Mouse (Mus musculus) midbrain, embryonic 11.5 days (tissue): Measurements from ENCODE around the gene Rdh12. TPM values are rescaled to one million over a fixed set of nuclear protein-coding genes. Genes with fewer than 3 reads are reported as not detected.
A peak's percentile ranks its signal among the peaks of the same experiment; 100 is the strongest.
"Not testable (repeated sequence)": the region's sequence is repeated elsewhere in the genome, so short reads cannot be mapped to it uniquely, and the experiment has no call there.

Experiments
- ATAC-seq: fragments of 200-750 bp; cut with Nextera tagmentation; 2 replicates; pipeline ENCODE4 v1.8.0; 2017; ENCODE audit warnings: moderate TSS enrichment, moderate library complexity; ENCODE audit not compliant: low FRiP score
- DNase-seq: peaks from one replicate; pipeline ENCODE4 v3.0.0; 2015; ENCODE audit warnings: low spot score; ENCODE audit errors: missing footprints
- H3K27ac ChIP-seq: fragments of 300-500 bp; sonication (generic); 2 replicates; pipeline ENCODE4 v1.5.1; 2014; ENCODE audit warnings: low read depth, low read length
- H3K27me3 ChIP-seq: fragments of 300-500 bp; sonication (generic); 2 replicates; pipeline ENCODE4 v1.6.1; 2014; ENCODE audit warnings: mild to moderate bottlenecking, low read length, moderate library complexity, mixed read lengths; ENCODE audit not compliant: control insufficient read depth, insufficient read depth
- H3K36me3 ChIP-seq: fragments of 300-500 bp; sonication (generic); 2 replicates; pipeline ENCODE4 v1.6.1; 2014; ENCODE audit warnings: mild to moderate bottlenecking, low read length, moderate library complexity, mixed read lengths; ENCODE audit not compliant: control insufficient read depth, insufficient read depth
- H3K4me1 ChIP-seq: fragments of 300-500 bp; sonication (generic); 2 replicates; pipeline ENCODE4 v1.6.1; 2014; ENCODE audit warnings: low read length; ENCODE audit not compliant: control insufficient read depth, insufficient read depth
- H3K4me2 ChIP-seq: fragments of 300-500 bp; sonication (generic); 2 replicates; pipeline ENCODE4 v1.6.1; 2014; ENCODE audit warnings: mild to moderate bottlenecking, moderate library complexity
- H3K4me3 ChIP-seq: fragments of 300-500 bp; sonication (generic); 2 replicates; pipeline ENCODE4 v1.5.1; 2014; ENCODE audit warnings: low read depth, low read length
- H3K9ac ChIP-seq: fragments of 300-500 bp; sonication (generic); 2 replicates; pipeline ENCODE4 v1.6.1; 2014; ENCODE audit warnings: low read length
- H3K9me3 ChIP-seq: fragments of 300-500 bp; sonication (generic); 2 replicates; pipeline ENCODE4 v1.6.1; 2016; ENCODE audit warnings: low read length; ENCODE audit not compliant: control insufficient read depth
- WGBS: fragments of 180-500 bp; shearing (Covaris S2); extraction: QIAGEN DNeasy Blood & Tissue Kit; methylation state at CpG from one replicate; pipeline ENCODE4 v1.1.7; 2014; 5-methylcytosine and 5-hydroxymethylcytosine counted together
- polyA plus RNA-seq: library from polyadenylated mRNA; unstranded; fragments of >200 nt; fragmentation: Nextera tagmentation; extraction: Ambion mirVana; gene quantifications from 2 replicates; pipeline ENCODE4 v1.2.1, GENCODE M21; 2014

Rdh12 gene
- polyA plus RNA-seq, 1 experiment from 2014 or later, result 1.9 TPM

DNA sequence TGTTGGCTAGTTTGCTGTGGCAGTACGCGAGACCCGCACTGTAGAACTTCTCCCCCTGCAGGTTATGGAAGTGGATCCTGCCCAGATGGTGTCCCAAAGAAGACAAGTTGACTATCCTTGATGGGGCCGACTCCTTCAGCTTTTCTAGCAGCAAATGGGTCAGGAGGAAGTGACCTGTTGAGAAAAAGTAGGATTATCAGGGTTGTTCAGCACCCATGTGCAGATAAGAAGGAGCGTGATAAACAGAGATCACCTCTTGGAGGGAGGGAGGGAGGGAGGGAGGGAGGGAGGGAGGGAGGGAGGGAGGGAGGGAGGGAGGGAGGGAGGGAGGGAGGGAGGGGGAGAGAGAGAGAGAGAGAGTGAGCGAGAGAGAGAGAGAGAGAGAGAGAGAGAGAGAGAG, 23.6 kb upstream of the Rdh12 start:
- not testable (repeated sequence) for H3K4me3 ChIP-seq, DNase-seq, ATAC-seq, H3K9ac ChIP-seq, H3K4me2 ChIP-seq, H3K4me1 ChIP-seq, H3K27me3 ChIP-seq, H3K27ac ChIP-seq, H3K9me3 ChIP-seq
- H3K36me3 ChIP-seq, result peaks cover 24% of the 10 kb centered on the region
- WGBS, result 86% methylated on average over 5 of the region's 6 CpGs

GRCm38 (mm10) chr12:79190931-79191673, 17.6 kb upstream of the Rdh12 start:
- H3K4me3 ChIP-seq, result peak overlapping the region; percentile 71
- H3K36me3 ChIP-seq, result peaks cover 2% of the 10 kb centered on the region
- DNase-seq (peak; percentile 95), ATAC-seq (peak; percentile 87)
- H3K27ac ChIP-seq, result 0 out of 2 replicates have a peak overlapping the region, but pooled peaks have one; percentile 14
- peaks cover 8% of the 10 kb centered on the region for H3K4me1 ChIP-seq
- WGBS, result under 1% methylated on average over 18 of the region's 18 CpGs
- peak overlapping the region; percentile 67 for H3K9ac ChIP-seq
- peak overlapping the region; percentile 65 for H3K4me2 ChIP-seq
- no peaks in the 10 kb centered on the region for H3K9me3 ChIP-seq
- no peaks in the 10 kb centered on the region for H3K27me3 ChIP-seq

- Histone ChIP-seq H3K4me3 (peak overlapping the region; percentile 71), H3K4me1 (peaks cover 8% of the 10 kb centered on the region), H3K9me3 (no peaks in the 10 kb centered on the region), H3K27me3 (no peaks in the 10 kb centered on the region), H3K9ac (peak overlapping the region; percentile 67), H3K27ac (no peak overlapping the region), H3K4me2 (peak overlapping the region; percentile 65), H3K36me3 (peaks cover 2% of the 10 kb centered on the region)
- peak; percentile 92 for ATAC-seq
- DNase-seq, result peak; percentile 99
- WGBS, result 7% methylated on average over 14 of the region's 14 CpGs
Observed at GRCm38 (mm10) chr12:79191701-79192100, 17.0 kb upstream of the Rdh12 start.

GRCm38 (mm10) chr12:79192193-79192592, 16.5 kb upstream of the Rdh12 start, which contains the start of gene Rdh11:
Gene Rdh11, minus strand, starts transcription at chr12:79192293.
- peaks cover 8% of the 10 kb centered on the region for H3K4me1 ChIP-seq
- H3K36me3 ChIP-seq, result peaks cover 2% of the 10 kb centered on the region
- peak within 1 kb of the TSS; percentile 67 for H3K9ac ChIP-seq
- 0 out of 2 replicates have a peak within 1 kb of the TSS, but pooled peaks have one; percentile 14 for H3K27ac ChIP-seq
- H3K4me2 ChIP-seq, result peak within 1 kb of the TSS; percentile 65
- peak within 1 kb of the TSS; percentile 71 for H3K4me3 ChIP-seq
- 61% methylated on average over 6 of the region's 6 CpGs for WGBS
- no peaks in the 10 kb centered on the region for H3K27me3 ChIP-seq
- ATAC-seq (peak; percentile 33; the same call in 1 of the 2 replicates), DNase-seq (no peak)
- H3K9me3 ChIP-seq, result no peaks in the 10 kb centered on the region

DNA sequence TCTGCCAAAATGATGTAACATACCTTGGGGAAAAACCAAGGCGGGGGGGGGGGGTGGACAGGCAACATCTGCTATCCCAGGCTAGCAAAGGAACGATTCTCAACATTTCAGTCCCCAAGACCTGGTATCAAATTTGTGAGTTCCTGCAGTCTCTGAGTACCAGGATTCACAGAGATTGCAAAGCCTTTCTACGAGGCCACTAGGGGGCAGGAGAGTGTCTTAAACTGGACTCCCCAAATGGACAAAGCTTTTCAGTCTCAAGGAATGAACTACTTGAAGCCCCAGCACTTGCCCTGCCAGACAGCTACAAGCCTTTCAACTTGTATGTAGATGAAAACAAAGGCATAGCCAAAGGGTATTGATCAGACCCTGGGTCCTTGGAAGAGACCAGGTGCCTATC, 15.3 kb upstream of the Rdh12 start:
- H3K4me2 ChIP-seq, result no peak overlapping the region
- H3K4me1 ChIP-seq, result peaks cover 8% of the 10 kb centered on the region
- 6% methylated on average over 3 of the region's 3 CpGs for WGBS
- no peaks in the 10 kb centered on the region for H3K27me3 ChIP-seq
- no peak overlapping the region for H3K4me3 ChIP-seq
- H3K9me3 ChIP-seq, result no peaks in the 10 kb centered on the region
- peak; percentile 89 for DNase-seq
- H3K36me3 ChIP-seq, result no peaks in the 10 kb centered on the region
- no peak overlapping the region for H3K9ac ChIP-seq
- H3K27ac ChIP-seq, result no peak overlapping the region
- ATAC-seq, result no peak

DNA sequence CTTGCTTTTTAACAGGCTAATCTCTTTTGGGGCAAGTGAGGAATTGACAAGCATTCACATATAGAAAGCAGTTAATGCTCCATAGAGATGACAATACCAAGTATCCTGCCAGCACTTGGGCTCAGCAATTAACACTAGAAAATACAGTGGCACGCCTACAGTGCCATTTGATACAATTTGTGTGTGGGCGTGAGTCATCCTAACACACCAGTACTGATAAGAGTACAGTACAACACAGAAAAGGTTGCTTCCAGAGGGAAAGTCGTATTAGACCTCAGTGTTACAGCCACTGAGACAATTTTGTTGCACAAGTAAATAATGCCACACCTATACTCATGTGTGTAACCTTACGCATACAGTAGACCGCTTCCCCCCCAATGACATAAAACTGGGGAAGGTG, 11.6 kb upstream of the Rdh12 start:
- DNase-seq (no peak), ATAC-seq (no peak)
- Histone ChIP-seq H3K4me2 (no peak overlapping the region), H3K27me3 (no peaks in the 10 kb centered on the region), H3K9ac (no peak overlapping the region), H3K4me3 (no peak overlapping the region), H3K4me1 (no peaks in the 10 kb centered on the region), H3K36me3 (no peaks in the 10 kb centered on the region), H3K9me3 (no peaks in the 10 kb centered on the region), H3K27ac (no peak overlapping the region)
- WGBS, result 88% methylated on average over 5 of the region's 5 CpGs

GRCm38 (mm10) chr12:79201882-79202281, 6.8 kb upstream of the Rdh12 start:
- H3K36me3 ChIP-seq, result no peaks in the 10 kb centered on the region
- H3K4me3 ChIP-seq, result no peak overlapping the region
- H3K9me3 ChIP-seq, result no peaks in the 10 kb centered on the region
- WGBS, result 80% methylated on average over 3 of the region's 3 CpGs
- H3K4me2 ChIP-seq, result no peak overlapping the region
- no peak overlapping the region for H3K9ac ChIP-seq
- H3K27ac ChIP-seq, result no peak overlapping the region
- no peaks in the 10 kb centered on the region for H3K4me1 ChIP-seq
- DNase-seq (no peak), ATAC-seq (no peak)
- no peaks in the 10 kb centered on the region for H3K27me3 ChIP-seq

GRCm38 (mm10) chr12:79211447-79211846, 2.7 kb downstream of the Rdh12 start:
- Histone ChIP-seq H3K9ac (no peak overlapping the region), H3K36me3 (no peaks in the 10 kb centered on the region), H3K4me2 (no peak overlapping the region), H3K4me1 (no peaks in the 10 kb centered on the region), H3K4me3 (no peak overlapping the region), H3K9me3 (no peaks in the 10 kb centered on the region), H3K27ac (no peak overlapping the region), H3K27me3 (no peaks in the 10 kb centered on the region)
- WGBS, result 96% methylated on average over 8 of the region's 8 CpGs
- no peak for DNase-seq
- ATAC-seq, result no peak

GRCm38 (mm10) chr12:79217511-79217910, 8.8 kb downstream of the Rdh12 start:
- H3K4me3 ChIP-seq, result no peak overlapping the region
- H3K4me2 ChIP-seq, result no peak overlapping the region
- no peak for DNase-seq
- H3K9me3 ChIP-seq, result no peaks in the 10 kb centered on the region
- H3K27ac ChIP-seq, result no peak overlapping the region
- H3K36me3 ChIP-seq, result no peaks in the 10 kb centered on the region
- no peaks in the 10 kb centered on the region for H3K27me3 ChIP-seq
- H3K9ac ChIP-seq, result no peak overlapping the region
- H3K4me1 ChIP-seq, result no peaks in the 10 kb centered on the region
- 77% methylated on average over 5 of the region's 5 CpGs for WGBS
- no peak for ATAC-seq
